Mouse (Mus musculus): Measurements from ENCODE around the gene Aff4.
"Not testable (repeated sequence)": the region's sequence is repeated elsewhere in the genome, so short reads cannot be mapped to it uniquely, and the experiment has no call there.

The Aff4 gene

DNA sequence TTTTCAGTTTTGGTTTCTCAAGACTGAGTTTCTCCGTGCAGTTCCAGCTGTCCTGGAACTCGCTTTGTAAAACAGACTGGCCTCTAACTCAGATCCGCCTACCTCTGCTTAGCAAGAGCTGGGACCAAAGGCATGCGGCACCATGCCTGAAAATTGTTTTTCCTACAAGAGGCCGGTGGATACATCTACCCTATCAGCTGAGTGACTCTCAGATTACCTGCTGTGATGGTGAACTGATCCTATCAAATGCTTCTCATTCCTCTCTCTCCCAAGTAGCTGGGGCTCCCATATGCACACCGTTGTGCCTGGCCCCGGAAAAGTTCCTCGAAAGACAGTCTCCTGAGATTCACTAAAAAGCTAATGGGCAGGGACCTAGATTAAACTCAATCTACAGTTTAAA is 12.9 kb upstream of the Aff4 start:
- DNase-seq (ENCODE audit: low read depth, low spot score), result peak; percentile 66

DNA sequence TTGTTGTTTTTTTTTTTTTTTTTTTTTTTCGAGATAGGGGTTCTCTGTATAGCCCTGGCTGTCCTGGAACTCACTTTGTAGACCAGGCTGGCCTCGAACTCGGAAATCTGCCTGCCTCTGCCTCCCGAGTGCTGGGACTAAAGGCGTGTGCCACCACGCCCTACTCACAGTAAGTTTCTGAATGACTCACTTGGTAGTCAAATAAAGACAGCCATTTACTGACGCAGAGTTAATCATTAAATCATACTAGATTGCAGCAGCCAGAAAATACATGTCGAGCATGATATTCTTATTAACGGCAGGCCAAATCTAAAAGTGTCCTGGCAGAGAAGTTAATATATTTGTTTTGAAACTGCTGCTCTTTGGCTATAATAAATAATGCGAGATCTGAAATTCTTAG is 9.6 kb upstream of the Aff4 start:
- DNase-seq (ENCODE audit: low read depth, low spot score), result not testable (repeated sequence)

DNA sequence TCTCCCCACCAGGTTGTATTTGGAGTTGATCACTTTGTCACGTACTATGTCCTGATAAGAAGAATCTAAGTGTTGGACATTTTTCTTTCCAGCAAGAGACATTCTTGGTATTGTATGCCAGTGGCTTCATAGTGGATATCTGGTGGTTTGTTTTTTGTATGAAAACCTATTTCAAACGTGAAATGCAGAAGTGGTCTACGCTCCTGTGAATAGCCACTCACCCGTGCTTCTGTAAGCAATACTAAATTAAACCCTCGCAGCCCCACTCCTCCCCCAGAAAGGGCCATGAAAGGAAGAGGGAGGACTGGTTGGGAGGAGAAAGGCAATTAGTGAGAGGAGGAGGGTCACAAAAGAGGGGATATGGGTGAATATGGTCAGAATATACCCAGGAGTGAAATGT is 7.9 kb upstream of the Aff4 start:
- no peak for DNase-seq (ENCODE audit: low read depth, low spot score)

DNA sequence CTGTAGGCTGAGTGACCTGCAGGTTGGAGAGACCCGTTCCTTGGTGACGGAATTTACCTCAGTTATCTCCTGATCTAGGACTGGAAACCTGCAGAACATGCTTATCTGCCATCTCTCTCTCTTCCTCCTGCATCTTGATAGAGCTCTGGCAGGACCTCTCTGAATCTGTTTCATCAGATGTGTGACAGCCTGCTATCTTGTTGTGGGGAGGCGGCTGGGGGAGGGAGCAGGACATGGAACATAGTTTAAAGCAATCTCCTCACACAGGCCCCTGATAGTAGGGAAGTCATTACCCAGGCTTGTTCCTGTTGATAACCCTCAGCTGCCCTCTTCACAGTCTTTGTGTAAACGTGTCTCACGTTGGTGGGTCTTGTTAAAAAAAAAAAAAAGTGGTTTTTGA is 5.3 kb upstream of the Aff4 start:
- no peak for DNase-seq (ENCODE audit: low read depth, low spot score)

DNA sequence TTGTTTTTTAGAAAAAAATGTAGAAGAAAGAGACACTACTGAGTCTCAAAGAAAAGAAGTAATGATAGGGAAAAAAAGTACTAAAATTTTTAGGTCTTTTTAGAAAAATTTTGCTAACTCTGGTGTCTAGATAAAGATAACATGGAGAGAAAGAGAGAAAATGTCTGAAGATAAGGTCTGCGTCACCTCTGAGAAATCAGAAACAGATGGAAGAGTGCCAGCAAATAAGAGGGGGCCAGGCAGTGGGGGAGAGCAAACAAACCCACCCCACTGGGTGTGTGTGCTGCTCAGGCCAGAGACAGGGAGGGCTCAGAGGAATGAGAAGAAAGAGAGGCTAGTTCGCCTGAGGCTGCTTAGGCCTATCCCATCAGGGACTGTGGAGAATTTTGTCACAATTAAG is 4.9 kb upstream of the Aff4 start:
- DNase-seq (ENCODE audit: low read depth, low spot score), result no peak

DNA sequence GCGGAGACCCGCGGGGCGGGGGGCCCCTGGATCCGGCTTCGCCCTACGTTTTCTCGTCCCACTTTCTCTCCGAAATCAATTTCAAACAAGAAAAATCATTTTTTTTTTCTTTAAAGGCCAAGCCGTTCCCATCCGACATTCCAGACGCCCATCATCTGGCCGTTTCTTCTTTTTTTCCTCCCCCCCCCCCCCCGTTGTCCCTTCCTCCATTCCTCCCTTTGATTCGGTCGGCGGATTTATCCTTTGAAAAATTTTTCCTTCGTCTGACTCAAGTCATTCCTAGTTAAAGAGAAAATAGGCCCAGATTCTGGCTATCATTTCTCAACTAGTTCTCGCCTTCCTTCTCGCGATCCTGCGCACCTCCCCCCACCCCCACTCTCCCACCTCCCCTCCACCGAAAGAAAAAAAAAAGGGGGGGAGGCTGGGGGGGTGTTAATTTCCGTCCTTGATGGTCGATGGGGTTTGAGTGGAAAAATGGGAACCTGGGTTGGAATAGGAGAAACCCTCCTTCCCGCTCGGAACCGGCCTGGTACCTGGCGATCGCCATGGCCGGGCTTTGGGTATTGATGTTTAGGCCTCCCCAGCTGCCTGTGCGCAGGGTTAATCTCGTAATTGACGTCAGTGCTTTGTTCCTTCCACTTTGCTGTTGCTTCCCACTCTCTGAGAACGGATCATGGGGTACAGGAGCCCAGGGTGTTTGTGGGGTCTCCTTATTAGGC is 750 bp downstream of the Aff4 start:
- DNase-seq (ENCODE audit: low read depth, low spot score), result peak; percentile 55

DNA sequence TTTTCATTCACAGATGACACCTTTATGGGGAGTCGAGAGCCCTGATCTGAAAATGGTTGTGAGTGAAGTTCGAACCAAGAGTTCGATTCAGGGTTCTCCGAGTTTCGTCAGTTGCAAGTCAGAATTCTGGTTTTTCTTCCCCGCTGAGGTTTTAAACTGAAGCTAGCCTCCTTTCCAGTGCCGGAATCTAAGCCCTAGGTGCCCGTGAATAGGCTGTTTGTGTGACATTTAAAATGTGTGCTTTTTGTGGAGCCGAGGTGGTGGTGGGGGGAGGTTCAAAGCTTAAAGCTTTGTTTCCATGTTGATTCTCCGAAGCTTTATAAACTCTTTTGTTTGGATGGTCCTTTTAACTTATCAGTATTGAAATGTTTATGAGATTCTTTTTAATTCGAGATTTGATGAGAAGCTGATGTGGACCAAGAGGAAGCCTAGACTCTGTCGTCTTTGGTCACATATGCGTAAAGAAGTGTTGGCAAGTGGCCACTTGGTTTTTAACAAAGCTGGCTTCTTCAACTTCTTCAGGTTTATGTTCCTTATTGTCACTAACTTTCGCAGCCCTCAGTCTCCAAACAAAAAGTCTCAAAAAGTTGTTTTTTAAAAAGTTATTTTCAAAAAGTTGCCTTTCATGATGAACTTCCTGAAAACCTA is 1.4 kb downstream of the Aff4 start:
- DNase-seq (ENCODE audit: low read depth, low spot score), result no peak

DNA sequence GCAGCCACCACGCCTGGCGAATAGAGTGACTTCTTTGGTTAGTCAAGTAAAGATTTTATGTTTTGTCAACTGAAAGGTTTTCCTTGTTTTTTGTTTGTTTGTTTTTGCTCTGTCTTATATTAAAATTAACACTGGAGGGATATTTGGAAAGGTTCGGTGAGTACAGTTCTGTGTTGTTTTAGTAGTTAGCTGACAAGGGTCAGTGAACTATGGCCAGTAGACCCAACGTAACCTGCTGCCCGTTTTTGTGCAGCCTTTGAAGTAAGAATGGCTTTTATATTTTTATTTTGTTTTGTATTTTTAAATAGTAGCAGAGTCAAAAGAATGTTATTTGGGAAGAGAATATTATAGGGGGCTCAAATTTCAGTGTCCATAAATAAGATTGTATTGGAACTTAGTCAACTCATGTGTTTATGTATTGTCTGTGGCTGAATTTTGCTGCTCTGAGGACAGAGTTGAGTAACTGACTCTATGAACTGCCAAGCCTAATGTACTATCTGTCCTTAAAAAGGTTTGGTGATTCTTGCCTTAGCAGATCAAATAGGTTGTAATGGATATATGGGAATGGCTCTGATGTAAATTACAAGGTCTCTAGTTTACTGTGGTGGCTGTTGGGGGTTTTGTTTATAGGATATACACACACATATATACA is 8.0 kb downstream of the Aff4 start:
- no peak for DNase-seq (ENCODE audit: low read depth, low spot score)

DNA sequence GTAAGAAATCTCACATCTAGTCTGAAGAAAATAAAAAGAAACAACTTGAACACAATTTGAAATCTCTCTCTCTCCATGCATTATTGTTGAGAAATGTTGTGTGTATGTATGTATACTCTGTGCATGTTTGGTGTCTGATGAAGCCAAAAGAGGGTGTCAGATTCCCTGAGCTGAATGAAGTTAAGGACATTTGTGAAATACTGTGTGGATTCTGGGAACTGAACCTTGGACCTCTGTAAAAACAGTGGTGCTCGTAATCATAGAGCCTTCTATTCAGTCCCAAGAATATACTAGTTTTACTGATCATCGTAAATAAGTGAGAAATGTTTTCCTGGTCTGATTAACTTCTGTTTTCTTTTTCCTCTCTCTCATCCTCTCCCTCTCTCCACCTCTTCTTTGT is 16.4 kb downstream of the Aff4 start:
- no peak for DNase-seq (ENCODE audit: low read depth, low spot score)

DNA sequence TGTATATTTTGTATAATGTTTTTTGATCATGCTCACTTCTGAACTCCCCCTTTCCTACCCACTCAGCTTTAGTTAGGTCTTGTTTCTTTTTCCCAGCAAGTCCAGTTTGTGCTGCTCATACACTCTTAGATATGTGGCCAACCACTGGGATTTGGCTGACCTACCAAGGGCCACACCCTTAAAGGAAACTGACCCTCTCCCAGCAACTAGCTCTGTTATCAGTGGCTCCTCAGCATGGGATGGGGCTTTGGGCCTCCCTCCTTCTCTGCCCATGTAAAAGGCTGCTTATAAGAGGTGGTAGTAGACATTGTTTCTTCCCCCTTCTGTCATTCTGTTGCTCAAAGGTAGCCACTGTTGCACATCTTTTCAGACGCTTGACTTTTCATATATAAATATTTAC is 28.3 kb downstream of the Aff4 start:
- DNase-seq (ENCODE audit: low read depth, low spot score), result no peak

DNA sequence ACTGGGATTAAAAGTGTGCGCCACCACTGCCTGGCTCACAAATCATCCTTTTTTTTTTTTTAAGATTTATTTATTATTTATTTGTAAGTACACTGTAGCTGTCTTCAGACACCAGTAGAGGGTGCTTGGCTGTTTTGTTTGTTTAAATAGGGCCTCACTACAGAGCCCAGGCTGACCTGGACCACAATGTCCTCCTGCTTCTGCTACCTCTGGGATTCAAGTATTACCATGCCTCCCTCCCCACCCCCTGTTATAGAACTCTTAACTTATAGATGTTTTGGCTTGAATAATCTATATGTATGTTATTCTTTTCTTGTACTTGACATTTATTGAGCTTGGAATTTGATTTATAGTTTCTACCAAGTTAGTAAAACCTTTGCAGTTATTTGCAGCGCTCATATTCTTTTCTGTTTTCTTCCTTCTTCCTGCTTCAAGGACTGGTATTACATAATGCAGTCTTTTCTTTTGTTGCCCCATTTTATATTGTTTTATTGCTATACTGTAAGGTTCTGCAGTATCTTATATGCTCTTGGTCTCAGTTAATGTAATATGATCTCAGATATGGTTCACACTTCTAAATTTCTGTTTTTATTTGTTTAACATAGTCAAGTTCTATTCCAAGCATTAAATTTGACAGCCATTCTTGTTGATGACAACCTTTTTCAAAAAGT is 33.3 kb downstream of the Aff4 start:
- DNase-seq (ENCODE audit: low read depth, low spot score), result no peak

DNA sequence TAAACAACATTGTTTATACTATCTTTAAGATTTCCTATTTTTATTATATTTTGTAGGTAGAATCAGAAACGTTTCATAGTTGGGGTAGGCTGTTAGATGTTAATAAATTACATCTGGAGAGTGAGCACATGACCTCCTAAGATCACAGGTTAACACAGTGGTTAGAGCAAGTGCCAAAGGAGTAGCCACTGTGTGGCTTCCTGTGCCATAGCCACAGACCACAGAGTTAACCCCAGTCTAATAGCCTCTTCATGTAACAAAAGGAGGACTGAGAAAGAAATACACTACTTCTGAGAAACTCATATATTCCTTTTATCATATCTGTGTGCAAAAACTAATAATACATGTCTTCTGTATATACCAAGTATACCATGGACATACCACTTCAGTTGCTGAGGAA is 43.2 kb downstream of the Aff4 start:
- no peak for DNase-seq (ENCODE audit: low read depth, low spot score)

DNA sequence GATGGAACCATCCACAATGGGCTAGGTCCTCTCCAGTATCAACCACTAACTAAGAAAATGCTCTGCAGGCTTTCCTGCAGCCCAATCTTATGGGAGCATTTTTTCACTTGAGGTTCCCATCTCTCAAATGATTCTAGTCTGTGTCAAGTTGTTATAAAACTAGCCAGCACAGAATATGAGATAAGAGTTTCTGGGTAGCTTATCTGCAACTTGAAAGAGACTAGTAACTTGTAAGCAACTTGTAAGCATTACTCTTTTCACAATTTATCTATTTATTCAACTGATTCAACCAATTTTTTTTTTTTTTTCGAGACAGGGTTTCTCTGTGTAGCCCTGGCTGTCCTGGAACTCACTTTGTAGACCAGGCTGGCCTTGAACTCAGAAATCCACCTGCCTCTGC is 53.0 kb downstream of the Aff4 start:
- DNase-seq (ENCODE audit: low read depth, low spot score), result no peak

DNA sequence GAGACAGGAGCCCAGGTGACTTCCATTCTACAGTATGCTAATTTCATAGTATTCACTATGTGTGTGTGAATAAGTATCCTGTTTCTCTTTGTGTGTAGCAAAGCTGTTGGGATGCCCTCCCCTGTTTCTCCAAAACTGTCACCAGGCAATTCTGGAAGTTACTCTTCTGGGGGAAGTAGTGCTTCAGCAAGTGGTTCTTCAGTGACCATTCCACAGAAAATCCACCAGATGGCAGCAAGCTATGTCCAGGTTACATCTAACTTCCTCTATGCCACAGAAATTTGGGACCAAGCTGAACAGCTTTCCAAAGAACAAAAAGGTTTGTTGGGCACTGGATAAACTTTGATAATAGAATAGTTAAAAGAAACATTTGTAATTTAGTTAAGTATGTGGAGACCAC is 61.1 kb downstream of the Aff4 start:
- DNase-seq (ENCODE audit: low read depth, low spot score), result peak; percentile 54

DNA sequence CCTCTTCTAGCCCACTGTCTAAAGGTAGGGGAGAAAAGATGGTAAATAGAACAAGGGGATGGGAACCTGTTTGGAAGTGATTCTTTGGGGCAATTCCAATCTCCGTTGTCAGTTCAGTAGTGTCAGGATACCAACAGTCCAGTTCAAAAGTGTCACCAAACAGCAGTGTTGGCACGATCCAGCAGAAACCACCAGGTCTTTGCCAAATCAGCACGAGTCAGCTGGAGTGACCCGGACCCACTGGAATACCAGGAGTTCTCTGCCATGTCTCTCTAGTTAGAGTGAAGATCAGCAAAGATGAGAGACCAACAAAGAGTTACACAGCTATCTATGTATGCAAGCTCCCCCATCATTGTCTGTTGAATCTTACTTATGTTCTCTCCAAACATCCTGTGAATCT is 63.2 kb downstream of the Aff4 start:
- no peak for DNase-seq (ENCODE audit: low read depth, low spot score)

DNA sequence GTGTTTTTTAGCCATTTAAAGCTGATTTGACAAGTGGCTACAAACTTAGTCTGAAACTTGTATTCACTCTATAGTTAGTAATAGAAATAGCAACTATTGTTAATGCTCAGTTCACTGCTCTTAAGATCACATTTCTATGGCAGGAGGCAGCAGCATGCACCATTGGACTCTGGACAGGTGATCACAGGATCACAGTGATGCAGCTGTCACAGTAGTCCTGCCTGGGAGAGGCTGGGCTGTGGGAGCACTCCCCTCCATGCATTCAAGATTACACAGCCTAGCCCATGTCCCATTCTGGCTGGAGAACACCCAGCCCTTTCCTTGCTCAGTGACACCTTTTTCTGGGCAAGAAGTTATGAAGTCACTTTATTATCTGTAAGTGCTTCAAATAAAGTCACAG is 67.4 kb downstream of the Aff4 start:
- no peak for DNase-seq (ENCODE audit: low read depth, low spot score)

DNA sequence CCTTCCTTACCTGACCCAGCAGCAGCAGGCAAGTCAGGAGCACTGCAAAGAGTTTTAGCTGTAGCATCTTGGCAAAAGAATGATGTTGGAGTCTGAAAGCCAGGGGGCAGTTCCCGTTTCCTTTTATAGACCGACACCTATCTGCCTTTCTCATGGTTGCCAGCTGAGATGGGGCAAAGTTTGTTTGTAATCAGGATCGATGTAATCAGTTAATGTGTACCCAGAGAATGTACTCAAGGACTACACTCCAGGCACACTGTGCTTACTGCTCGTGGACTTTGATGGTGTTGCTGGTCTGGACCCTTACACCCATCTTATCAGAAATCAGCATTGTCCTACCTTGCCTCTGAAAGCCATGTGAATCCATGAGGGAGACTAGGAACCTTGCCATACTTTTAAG is 72.4 kb downstream of the Aff4 start, which contains the start of gene Leap2:
Gene Leap2 (minus strand): TSS at position 135 of the 400 bp plus-strand sequence.
- DNase-seq (ENCODE audit: low read depth, low spot score), result no peak

DNA sequence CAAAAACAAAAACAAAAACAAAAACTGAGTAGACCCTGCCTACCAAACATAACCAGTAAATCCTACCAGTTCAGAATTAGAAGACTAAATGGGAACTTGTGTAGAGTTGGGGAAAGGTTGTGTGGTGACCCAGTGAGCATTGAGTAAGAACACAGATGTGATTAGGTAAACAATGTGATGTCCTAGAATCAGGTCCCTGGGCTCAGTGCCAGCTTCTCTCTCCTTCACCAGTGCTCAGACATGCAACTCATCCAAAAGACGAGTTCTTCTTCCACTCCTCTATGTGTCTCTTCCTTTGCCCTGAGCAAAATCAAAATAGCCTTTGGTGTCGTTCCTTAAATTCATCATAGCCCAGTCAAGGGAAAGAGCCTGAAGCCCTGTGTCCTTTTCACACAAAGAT is 74.2 kb downstream of the Aff4 start:
- DNase-seq (ENCODE audit: low read depth, low spot score), result no peak

DNA sequence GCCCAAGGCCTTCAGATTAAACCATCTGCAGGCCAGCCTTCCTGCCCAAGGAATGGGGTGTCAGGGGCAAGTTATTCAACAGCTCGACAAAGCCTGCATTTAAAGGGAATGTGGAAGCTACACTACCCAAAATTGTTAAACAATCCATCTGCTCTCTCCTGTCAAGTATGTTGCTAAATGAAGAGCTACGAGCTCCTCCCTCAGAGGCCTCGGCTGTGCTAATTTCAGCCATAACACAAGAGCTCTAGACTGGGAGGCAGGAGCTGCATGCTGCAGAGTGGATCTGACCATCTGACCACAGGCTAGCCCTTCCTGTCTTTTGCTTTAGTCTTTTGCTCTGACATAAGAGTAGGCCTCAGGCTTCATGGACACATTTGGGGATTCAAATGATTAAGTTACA is 74.6 kb downstream of the Aff4 start:
- DNase-seq (ENCODE audit: low read depth, low spot score), result no peak

DNA sequence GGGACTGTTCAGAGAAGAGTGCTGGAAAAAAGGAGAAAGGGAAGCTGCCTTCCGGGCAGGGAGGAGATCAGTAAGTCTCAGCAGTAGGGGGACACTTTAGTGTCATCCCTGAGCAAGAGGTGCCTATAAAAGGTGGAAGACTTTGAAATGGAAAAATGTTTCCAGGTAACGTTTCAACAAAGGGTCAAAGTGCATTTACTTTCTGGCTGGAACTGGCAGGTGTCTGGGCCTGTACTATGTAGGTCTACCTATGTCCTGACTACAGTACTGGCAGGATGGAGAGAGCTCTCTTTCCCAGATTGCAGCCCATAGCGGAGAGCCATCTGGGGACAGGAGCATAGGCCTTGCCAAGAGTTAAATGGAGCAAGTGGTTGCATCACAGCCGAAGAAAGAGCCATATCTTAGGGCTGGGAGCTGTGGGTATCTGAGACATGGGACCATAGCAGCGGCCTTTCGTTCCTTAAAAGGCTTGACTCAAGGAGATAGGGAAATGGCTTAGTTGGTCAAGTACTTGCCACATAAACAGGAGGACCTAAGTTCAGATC is 75.2 kb downstream of the Aff4 start:
- no peak for DNase-seq (ENCODE audit: low read depth, low spot score)

DNA sequence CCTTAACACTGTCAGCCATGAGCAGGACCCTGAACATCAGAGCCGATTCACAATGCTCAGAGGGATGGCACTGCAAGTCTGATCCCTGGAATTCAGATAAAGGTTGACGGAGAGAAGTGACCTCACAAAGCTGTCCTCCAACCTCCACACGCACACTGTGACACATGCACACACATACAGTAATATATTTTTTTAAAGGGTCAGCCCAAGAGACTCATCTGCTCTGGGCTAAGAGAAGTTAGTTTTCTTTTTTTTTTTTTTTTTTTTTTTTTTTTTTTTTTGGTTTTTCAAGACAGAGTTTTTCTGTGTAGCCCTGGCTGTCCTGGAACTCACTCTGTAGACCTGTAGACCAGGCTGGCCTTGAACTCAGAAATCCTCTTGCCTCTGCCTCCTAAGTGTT is 76.3 kb downstream of the Aff4 start:
- not testable (repeated sequence) for DNase-seq (ENCODE audit: low read depth, low spot score)

DNA sequence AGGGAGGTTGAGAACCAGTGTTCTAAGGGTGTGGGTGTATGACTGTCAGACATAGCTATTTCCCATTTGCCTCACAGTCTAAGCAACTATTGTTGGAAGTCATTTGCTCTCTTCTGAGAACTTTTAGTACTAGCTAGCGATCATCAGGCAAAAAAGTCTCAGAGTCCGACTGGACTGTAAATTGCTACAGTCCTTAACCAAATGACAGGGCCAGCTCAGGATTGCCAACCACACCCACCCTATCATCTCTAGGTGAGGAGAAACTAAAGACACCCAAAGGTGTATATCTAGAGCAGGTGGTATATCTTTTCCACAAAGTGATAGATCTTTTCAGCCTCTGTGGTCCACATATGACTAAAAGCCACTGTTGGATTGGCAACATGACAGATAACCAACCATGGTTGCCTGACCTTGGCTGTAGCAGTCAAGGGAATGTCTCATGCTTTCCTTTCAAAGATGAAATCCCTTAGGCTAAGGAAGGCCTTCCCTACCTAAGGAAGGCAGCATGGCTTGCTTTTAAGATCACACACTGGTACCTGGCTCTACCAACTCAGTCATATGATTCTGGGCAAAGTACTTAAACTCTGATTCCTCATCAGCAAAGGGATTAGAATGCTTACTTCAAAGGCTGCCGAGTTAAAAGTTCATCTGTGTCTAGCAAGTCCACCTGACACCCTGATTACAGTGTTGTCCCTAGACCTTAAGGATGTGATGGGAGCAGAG is 77.5 kb downstream of the Aff4 start:
- no peak for DNase-seq (ENCODE audit: low read depth, low spot score)
